ENCODE assay signal across 12 mouse cellular contexts in the genomic region with DNA sequence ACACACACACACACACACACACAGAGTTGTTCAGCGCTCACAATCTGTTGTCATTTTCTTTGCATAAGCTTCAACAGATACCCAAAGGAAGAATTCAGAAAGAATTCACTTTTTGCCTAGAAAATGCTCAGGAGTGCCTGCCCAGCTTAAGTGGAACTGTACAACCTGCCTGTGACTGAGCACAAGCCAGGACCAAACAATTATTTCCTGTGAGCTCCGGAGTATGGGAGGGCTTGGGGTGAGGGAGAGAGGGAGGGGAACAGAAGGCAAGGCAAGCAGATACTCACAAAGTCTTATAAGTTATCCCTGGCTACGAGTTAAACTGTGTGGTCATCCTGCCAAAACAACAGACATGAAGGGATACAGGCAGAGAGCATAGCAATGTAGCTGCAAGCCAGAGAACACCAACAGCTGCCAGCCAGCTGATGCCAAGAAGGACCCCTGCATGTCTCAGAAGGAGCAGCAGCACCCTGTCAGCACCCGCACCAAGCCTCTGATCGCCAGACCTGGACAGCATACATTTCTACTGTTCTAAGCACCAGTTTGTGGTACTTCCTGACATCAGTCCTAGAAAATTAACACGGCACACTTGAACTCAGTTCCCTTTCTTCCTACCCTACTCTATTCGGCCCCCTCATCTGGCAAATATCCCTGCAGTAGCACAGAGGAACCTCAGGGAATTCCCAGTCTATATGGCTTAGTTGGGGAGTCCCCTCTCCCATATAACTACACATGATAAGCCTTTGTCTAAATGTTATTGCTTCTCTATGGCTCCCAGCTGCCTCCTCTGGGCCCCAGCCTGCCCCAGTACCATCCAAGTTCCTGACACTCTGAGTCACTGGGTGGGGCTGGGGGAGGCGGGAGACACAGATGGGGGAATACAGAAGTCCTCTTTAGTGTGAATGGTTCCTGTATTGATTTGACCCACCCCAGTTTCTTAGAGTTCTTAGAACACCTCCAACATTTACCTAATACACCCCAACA. TPM values are rescaled to one million over a fixed set of nuclear protein-coding genes. Genes with fewer than 3 reads are reported as not detected.
A peak's percentile ranks its signal among the peaks of the same experiment; 100 is the strongest.
DNase-seq lines count a peak whose midpoint lies in the region; ATAC-seq and TF ChIP-seq lines count a peak whose summit lies in the region.
"Had no signal": no experiment of that assay in that cellular context is flagged by ENCODE, and none has a peak within 500 bp of the region (broad histone marks: within the 10 kb centered on the region; RNA-seq: fewer than 3 reads in every experiment).

No protein-coding gene starts in this region.

- H3K27ac ChIP-seq in forebrain, embryonic 15.5 days (replicated peaks), result no peak overlapping the region
- no peak overlapping the region for H3K27ac ChIP-seq in liver, postnatal 0 days (ENCODE audit: low read depth)
- H3K27ac ChIP-seq: midbrain, embryonic 12.5 days had no signal

- TF ChIP-seq EP300 in liver, postnatal 0 days (IDR thresholded peaks at IDR 0.05; ENCODE audit: low read depth), result no peak

- H3K27me3 ChIP-seq in G1E (ENCODE audit: insufficient read depth, low read length), result no peaks in the 10 kb centered on the region
- H3K27me3 ChIP-seq in forebrain, embryonic 15.5 days, result no peaks in the 10 kb centered on the region
- H3K27me3 ChIP-seq in liver, postnatal 0 days (ENCODE audit: insufficient read depth, low read length), result no peaks in the 10 kb centered on the region
- H3K27me3 ChIP-seq: midbrain, embryonic 12.5 days; Patski had no signal

- no peak for TF ChIP-seq CTCF in G1E (IDR thresholded peaks at IDR 0.05; ENCODE audit: low read depth, low read length)
- no peak for TF ChIP-seq CTCF in liver, postnatal 0 days (IDR thresholded peaks at IDR 0.05; ENCODE audit: low read depth)

- no peak overlapping the region for H3K9ac ChIP-seq in forebrain, embryonic 15.5 days (replicated peaks)
- H3K9ac ChIP-seq in liver, postnatal 0 days (replicated peaks), result no peak overlapping the region
- H3K9ac ChIP-seq: midbrain, embryonic 12.5 days had no signal

- intact Hi-C loops in left cerebral cortex, postnatal 4 days (cut with DNase I), result no loop called here
- intact Hi-C loops in left cerebral cortex, postnatal 10 days (cut with DNase I), result no loop called here
- intact Hi-C loops in left cerebral cortex, postnatal 36 days (cut with DNase I), result no loop called here

- H3K4me3 ChIP-seq in G1E (ENCODE audit: low read depth, low read length), result no peak overlapping the region; the same call in 1 of the 2 replicates
- H3K4me3 ChIP-seq in forebrain, embryonic 15.5 days, result no peak overlapping the region
- no peak overlapping the region for H3K4me3 ChIP-seq in liver, postnatal 0 days (ENCODE audit: low read depth, low read length)
- H3K4me3 ChIP-seq: midbrain, embryonic 12.5 days had no signal

- peaks cover 87% of the 10 kb centered on the region for H3K36me3 ChIP-seq in G1E (replicated peaks)
- H3K36me3 ChIP-seq in forebrain, embryonic 15.5 days, result peaks cover 8% of the 10 kb centered on the region; the same call in 1 of the 2 replicates
- H3K36me3 ChIP-seq in liver, postnatal 0 days (replicated peaks; ENCODE audit: insufficient read depth, low read length), result peaks cover 30% of the 10 kb centered on the region

- WGBS in forebrain, embryonic 15.5 days, result 41% methylated on average over 8 of the region's 8 CpGs
- 69% methylated on average over 8 of the region's 8 CpGs for WGBS in liver, postnatal 0 days (ENCODE audit: insufficient replicate concordance)

- H3K4me1 ChIP-seq in G1E (ENCODE audit: insufficient read depth, low read depth, low read length), result peaks cover 70% of the 10 kb centered on the region
- H3K4me1 ChIP-seq in forebrain, embryonic 15.5 days, result peaks cover 57% of the 10 kb centered on the region
- H3K4me1 ChIP-seq in liver, postnatal 0 days (ENCODE audit: insufficient read depth), result peaks cover 14% of the 10 kb centered on the region

- peak; percentile 43 for DNase-seq in left cerebral cortex, postnatal 4 days
- no peak for DNase-seq in left cerebral cortex, postnatal 10 days (ENCODE audit: extremely low spot score in 1 of 2, low spot score in 2 of 2)
- DNase-seq in G1E (ENCODE audit: low spot score), result no peak
- no peak for DNase-seq in liver, postnatal 0 days
- no peak for DNase-seq in layer of hippocampus, adult 9-11 months
- no peak for DNase-seq in right cerebral cortex, adult 18-20 months
- DNase-seq in left cerebral cortex, postnatal 36 days (ENCODE audit: low spot score in 2 of 2), result no peak
- DNase-seq: embryo, embryonic 11 days; kidney, adult 11 months had no signal

- no peaks in the 10 kb centered on the region for H3K9me3 ChIP-seq in G1E (replicated peaks)
- no peaks in the 10 kb centered on the region for H3K9me3 ChIP-seq in forebrain, embryonic 15.5 days
- H3K9me3 ChIP-seq in liver, postnatal 0 days (ENCODE audit: low read length), result no peaks in the 10 kb centered on the region
- H3K9me3 ChIP-seq: midbrain, embryonic 12.5 days had no signal

- peak; percentile 46 for ATAC-seq in G1E (ENCODE audit: extremely low read depth, insufficient number of reproducible peaks, low FRiP score, poor library complexity, severe bottlenecking)
- peak; percentile 27; the same call in 1 of the 2 replicates for ATAC-seq in forebrain, embryonic 15.5 days (replicated peaks)
- 0 out of 2 replicates have a peak, but pooled peaks have one; percentile 36 for ATAC-seq in liver, postnatal 0 days

- no peak overlapping the region for H3K4me2 ChIP-seq in forebrain, embryonic 15.5 days (replicated peaks)
- H3K4me2 ChIP-seq in liver, postnatal 0 days (ENCODE audit: low read depth, low read length), result no peak overlapping the region
- H3K4me2 ChIP-seq: midbrain, embryonic 12.5 days had no signal

RNA-seq across cellular contexts. Expression of a gene that starts 18.5 kb away (rescaled TPM):
- 100 to 1,000 TPM in 1 of 2 experiments, 10 to 100 TPM in 1; 91.8 to 110 TPM for total RNA-seq in left cerebral cortex, postnatal 4 days (2021)
- total RNA-seq in left cerebral cortex, postnatal 10 days (2021), result 10 to 100 TPM; 34.6 to 40.3 TPM
- total RNA-seq in G1E (2014; fragmentation: Nextera tagmentation) (60.5 and 97.1 TPM in 2 replicates), G1E (2017) (41.3 and 43.4 TPM in 2 replicates)
- polyA plus RNA-seq in G1E (2012), result 35.0 and 37.2 TPM in 2 replicates
- polyA plus RNA-seq in forebrain, embryonic 15.5 days (2015; fragmentation: Nextera tagmentation; extraction: Ambion mirVana), result 125 and 130 TPM in 2 replicates
- 19.1 and 20.2 TPM in 2 replicates for polyA plus RNA-seq in liver, postnatal 0 days (2015; fragmentation: Nextera tagmentation; extraction: Ambion mirVana)
- total RNA-seq in left cerebral cortex, postnatal 36 days (2021), result 10 to 100 TPM; 17.7 to 28.0 TPM
